Mouse (Mus musculus) neural tube, embryonic 13.5 days (tissue): ENCODE measurements around the gene Rabif. TPM values are rescaled to one million over a fixed set of nuclear protein-coding genes. Genes with fewer than 3 reads are reported as not detected.
A peak's percentile ranks its signal among the peaks of the same experiment; 100 is the strongest.
"Not testable (repeated sequence)": the region's sequence is repeated elsewhere in the genome, so short reads cannot be mapped to it uniquely, and the experiment has no call there.

ENCODE experiments used
- ATAC-seq: fragments of 200-750 bp; cut with Nextera tagmentation; 2 replicates; pipeline ENCODE4 v1.8.0; 2017; ENCODE audit warnings: low read depth, mild to moderate bottlenecking, moderate TSS enrichment, moderate library complexity
- H3K27ac ChIP-seq: fragments of 300-500 bp; sonication (generic); replicated peaks from 2 replicates; pipeline ENCODE4 v1.5.1; 2015; ENCODE audit warnings: moderate library complexity, mild to moderate bottlenecking, inconsistent platforms
- H3K27me3 ChIP-seq: fragments of 300-500 bp; sonication (generic); 2 replicates; pipeline ENCODE4 v1.6.1; 2015; ENCODE audit warnings: mild to moderate bottlenecking, inconsistent platforms
- H3K36me3 ChIP-seq: fragments of 300-500 bp; sonication (generic); 2 replicates; pipeline ENCODE4 v1.6.1; 2015; ENCODE audit warnings: mild to moderate bottlenecking, inconsistent platforms
- H3K4me1 ChIP-seq: fragments of 300-500 bp; sonication (generic); replicated peaks from 2 replicates; pipeline ENCODE4 v1.6.1; 2015; ENCODE audit warnings: inconsistent platforms
- H3K4me2 ChIP-seq: fragments of 300-500 bp; sonication (generic); 2 replicates; pipeline ENCODE4 v1.6.1; 2015; ENCODE audit warnings: inconsistent platforms, mild to moderate bottlenecking, moderate library complexity
- H3K4me3 ChIP-seq: fragments of 300-500 bp; sonication (generic); 2 replicates; pipeline ENCODE4 v1.5.1; 2015; ENCODE audit warnings: mild to moderate bottlenecking, inconsistent platforms
- H3K9ac ChIP-seq: fragments of 300-500 bp; sonication (generic); 2 replicates; pipeline ENCODE4 v1.6.1; 2015; ENCODE audit warnings: moderate library complexity, mild to moderate bottlenecking, inconsistent platforms
- H3K9me3 ChIP-seq: fragments of 300-500 bp; sonication (generic); 2 replicates; pipeline ENCODE4 v1.6.1; 2016; ENCODE audit warnings: inconsistent platforms
- WGBS: fragments of 180-500 bp; shearing (Covaris S2); methylation state at CpG from one replicate; pipeline ENCODE4 v1.1.7; 2015; 5-methylcytosine and 5-hydroxymethylcytosine counted together
- polyA plus RNA-seq: library from polyadenylated mRNA; unstranded; fragments of >200 nt; fragmentation: Nextera tagmentation; extraction: Ambion mirVana; gene quantifications from 2 replicates; pipeline ENCODE4 v1.2.1, GENCODE M21; 2015

Gene Rabif
- 65.1 and 67.4 TPM in 2 replicates for polyA plus RNA-seq

DNA sequence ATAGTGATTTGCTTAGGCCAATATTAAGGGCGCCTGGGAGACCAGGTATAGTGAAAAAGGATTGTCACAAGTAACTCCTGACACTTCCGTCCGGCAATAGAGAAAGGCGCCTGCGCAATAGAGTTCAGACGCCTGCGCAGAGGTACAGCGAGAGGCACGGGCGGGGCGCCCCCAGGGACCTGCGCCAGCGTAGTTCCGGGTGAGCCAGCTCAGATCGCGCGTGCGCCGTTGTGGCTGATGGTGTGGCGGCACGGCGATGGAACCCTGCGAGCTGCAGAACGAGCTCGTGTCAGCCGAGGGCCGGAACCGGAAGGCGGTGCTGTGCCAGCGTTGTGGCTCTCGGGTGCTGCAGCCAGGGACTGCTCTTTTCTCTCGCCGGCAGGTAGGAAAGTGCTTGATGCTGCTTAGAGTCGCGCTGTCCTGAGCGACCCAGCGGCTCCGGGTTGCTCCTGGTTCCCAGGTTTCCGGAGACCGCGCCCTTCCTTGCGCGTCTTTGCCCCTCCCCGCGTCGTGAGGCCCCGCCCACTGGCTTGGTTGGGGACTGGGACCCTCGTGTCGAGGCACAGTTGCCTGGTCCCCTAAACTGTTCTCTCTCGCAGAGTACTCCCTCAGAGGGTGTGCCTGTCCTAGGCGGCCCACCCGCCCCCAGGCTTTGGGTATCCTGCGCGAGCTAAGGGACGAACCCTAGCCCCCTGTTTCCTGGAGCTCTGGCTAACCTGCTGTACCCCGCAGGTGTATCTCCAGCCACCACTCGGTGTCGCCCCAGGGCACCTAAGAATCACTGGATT lies at the start of gene Rabif:
Gene Rabif, plus strand, starts transcription at position 221 of the 788 bp plus-strand sequence.
- H3K4me1 ChIP-seq = peaks cover 20% of the 10 kb centered on the region
- H3K4me2 ChIP-seq = peak within 1 kb of the TSS; percentile 68
- H3K27ac ChIP-seq = peak within 1 kb of the TSS; percentile 95
- H3K4me3 ChIP-seq = peak within 1 kb of the TSS; percentile 78
- peak within 1 kb of the TSS; percentile 79 for H3K9ac ChIP-seq
- H3K9me3 ChIP-seq = no peaks in the 10 kb centered on the region
- no peaks in the 10 kb centered on the region for H3K27me3 ChIP-seq
- WGBS = under 1% methylated on average over 58 of the region's 58 CpGs
- peaks cover 23% of the 10 kb centered on the region for H3K36me3 ChIP-seq
- peak; percentile 99 for ATAC-seq

DNA sequence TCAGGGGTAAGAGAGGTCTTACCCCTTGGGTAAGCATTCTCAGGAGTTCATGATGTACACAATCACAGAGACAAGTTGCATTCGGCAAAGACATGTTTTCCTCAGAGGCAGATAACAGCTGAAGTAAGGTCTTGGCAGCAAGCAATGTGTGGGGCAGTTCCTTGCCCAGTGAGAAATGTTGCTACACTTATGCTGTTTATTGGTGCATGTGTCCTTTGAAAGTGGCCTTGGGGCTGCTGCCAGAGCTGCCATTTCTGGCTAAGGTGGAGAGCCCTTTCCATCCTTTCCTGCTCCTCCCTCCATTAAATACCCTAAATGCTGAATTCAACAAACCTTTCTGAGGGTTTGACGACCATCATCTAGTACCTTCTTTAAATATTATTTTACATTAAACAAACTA lies 49.0 kb upstream of the Rabif start:
- no peak overlapping the region for H3K4me2 ChIP-seq
- H3K27me3 ChIP-seq = no peaks in the 10 kb centered on the region
- no peak for ATAC-seq
- H3K36me3 ChIP-seq = no peaks in the 10 kb centered on the region
- no peak overlapping the region for H3K4me3 ChIP-seq
- no peak overlapping the region for H3K9ac ChIP-seq
- H3K9me3 ChIP-seq = no peaks in the 10 kb centered on the region
- H3K4me1 ChIP-seq = no peaks in the 10 kb centered on the region
- no peak overlapping the region for H3K27ac ChIP-seq
- WGBS = 84% methylated on average over 2 of the region's 2 CpGs

DNA sequence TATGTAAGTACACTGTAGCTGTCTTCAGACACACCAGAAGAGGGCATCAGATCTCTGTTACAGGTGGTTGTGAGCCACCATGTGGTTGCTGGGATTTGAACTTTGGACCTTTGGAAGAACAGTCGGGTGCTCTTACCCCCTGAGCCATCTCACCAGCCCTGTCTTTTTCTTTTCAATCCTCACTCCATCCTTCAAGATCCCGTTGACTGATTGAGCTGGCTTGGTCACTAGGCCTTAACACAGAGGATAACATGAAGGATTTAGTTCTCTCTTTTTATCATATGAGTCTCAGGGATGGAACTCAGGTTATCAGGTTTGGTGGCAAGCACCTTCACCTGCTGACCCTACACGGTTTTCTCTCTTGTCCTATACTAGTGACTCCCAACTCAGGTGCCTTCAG lies 45.9 kb upstream of the Rabif start:
- not testable (repeated sequence) for H3K4me2 ChIP-seq, H3K9ac ChIP-seq, H3K36me3 ChIP-seq, H3K27me3 ChIP-seq, H3K4me3 ChIP-seq, ATAC-seq, H3K9me3 ChIP-seq, H3K4me1 ChIP-seq, H3K27ac ChIP-seq
- 69% methylated on average over 3 of the region's 3 CpGs for WGBS

DNA sequence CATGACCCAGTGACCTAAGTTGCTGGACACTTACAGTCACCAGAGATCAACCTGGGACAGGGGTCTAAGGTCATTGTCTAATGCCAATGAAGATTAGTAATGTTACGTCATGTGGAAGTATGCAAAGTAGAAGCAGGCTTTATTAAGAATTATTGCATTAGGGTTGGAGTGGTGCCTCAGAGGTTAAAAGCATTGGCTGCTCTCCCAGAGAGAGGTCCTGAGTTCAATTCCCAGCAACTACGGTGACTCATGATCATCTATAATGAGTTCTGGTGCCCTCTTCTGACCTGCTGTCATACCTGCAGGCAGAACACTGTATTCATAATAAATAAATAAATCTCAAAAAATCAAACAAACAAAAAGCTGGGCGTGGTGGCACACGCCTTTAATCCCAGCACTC lies 44.2 kb upstream of the Rabif start:
- Histone ChIP-seq H3K4me2 (no peak overlapping the region), H3K36me3 (no peaks in the 10 kb centered on the region), H3K9ac (no peak overlapping the region), H3K27ac (no peak overlapping the region), H3K4me1 (peaks cover 6% of the 10 kb centered on the region), H3K27me3 (no peaks in the 10 kb centered on the region), H3K4me3 (no peak overlapping the region), H3K9me3 (no peaks in the 10 kb centered on the region)
- WGBS = 87% methylated on average over 4 of the region's 4 CpGs
- ATAC-seq = no peak

DNA sequence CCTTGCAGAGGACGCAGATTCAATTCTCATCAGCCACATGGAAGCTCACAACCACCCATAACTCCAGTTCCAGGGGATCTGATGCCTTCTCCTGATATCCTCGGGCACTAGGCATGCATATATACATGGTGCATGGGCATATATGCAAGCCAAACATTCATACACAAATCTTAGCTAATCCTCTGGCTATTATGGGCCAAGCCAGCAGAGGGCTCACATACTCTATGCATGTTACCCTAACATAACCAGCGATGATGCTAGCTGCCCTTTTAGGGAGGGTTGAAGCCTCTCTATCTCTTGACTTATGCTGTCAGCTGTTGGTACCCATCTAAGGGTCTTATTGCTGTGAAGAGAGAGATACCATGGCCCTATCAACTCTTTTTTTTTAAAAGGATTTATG lies 43.5 kb upstream of the Rabif start:
- 52% methylated on average over 3 of the region's 3 CpGs for WGBS
- ATAC-seq = no peak

DNA sequence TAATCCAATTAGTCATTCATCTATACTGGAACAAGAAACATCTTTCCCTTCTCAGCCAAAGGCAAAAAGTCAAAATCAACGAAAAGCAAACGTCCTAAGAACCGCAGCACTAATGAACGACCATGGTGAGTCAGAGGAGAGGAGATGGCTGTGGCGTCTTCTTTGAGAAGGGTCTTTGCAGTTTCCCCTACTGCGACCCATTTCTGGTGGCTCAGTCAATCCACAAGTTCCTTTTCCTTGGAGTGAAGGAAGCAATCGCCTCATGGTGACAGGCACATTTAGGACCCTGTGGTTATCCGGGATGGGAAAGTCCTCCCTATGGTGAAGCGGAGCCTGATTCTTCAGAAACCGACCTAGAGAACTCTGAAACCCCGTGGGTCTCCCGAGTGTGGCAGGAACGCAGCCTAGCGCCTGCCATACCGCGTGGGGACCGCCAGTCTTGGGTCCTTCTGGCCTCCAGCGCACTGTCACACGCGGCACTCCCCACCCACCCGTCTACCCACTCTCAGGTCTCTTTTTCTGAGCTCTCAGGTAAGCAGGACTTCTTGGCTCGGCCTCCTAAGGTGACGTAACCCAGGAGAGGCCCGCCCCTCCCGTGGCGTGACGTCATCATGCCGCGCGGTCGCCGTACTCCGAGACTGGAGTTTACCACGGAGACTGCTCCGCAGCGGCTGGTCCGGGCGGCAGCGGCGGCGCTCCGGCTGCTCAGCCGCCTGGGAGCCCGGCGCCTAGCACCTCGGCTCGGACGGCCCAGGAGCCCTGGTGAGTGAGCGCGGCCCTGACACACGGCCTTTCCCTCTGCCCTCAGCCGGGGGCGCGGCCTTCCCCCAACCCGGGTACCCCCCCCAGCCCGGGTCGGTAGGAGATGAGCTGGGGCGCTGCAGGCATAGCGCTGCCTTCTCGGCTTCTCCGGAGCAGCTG lies 39.3 kb upstream of the Rabif start, which contains the start of gene Klhl12:
Gene Klhl12, plus strand, starts transcription at position 628 of the 921 bp plus-strand sequence.
- Histone ChIP-seq H3K4me1 (peaks cover 17% of the 10 kb centered on the region), H3K4me3 (peak within 1 kb of the TSS; percentile 96), H3K9ac (peak within 1 kb of the TSS; percentile 88), H3K36me3 (peaks cover 20% of the 10 kb centered on the region), H3K27ac (peak within 1 kb of the TSS; percentile 82), H3K27me3 (no peaks in the 10 kb centered on the region), H3K4me2 (peak within 1 kb of the TSS; percentile 78), H3K9me3 (no peaks in the 10 kb centered on the region)
- ATAC-seq = peak; percentile 94
- WGBS = 1% methylated on average over 61 of the region's 61 CpGs

More for the DNA sequence above, 43.5 kb upstream of the Rabif start:
- H3K9ac ChIP-seq = no peak overlapping the region
- no peak overlapping the region for H3K4me2 ChIP-seq
- H3K36me3 ChIP-seq = no peaks in the 10 kb centered on the region
- H3K27ac ChIP-seq = no peak overlapping the region
- no peaks in the 10 kb centered on the region for H3K9me3 ChIP-seq
- H3K27me3 ChIP-seq = no peaks in the 10 kb centered on the region
- H3K4me1 ChIP-seq = peaks cover 10% of the 10 kb centered on the region
- no peak overlapping the region for H3K4me3 ChIP-seq

DNA sequence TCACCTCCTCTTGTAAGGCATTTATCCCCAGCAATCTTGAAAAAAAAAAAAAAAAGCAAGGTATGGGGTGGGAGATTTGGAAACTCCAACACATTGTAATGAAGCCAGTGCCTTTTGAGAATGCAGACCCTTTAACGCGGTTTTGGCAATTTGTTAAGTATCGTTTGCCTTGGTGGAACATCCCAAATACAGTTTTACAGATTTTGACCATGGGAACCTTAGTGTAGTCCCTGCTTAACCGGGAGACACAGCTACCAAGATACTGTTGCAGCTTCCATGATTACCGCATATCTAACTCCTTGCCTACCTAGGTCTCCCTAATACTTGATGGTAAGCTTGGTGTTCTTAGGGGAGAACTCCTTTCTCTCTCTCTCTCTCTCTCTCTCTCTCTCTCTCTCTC lies 38.4 kb upstream of the Rabif start:
- 24% methylated on average over 5 of the region's 5 CpGs for WGBS
- H3K27ac ChIP-seq = no peak overlapping the region
- peak overlapping the region; percentile 78 for H3K4me2 ChIP-seq
- H3K36me3 ChIP-seq = peaks cover 29% of the 10 kb centered on the region
- H3K4me1 ChIP-seq = peaks cover 17% of the 10 kb centered on the region
- ATAC-seq = no peak
- peak overlapping the region; percentile 88 for H3K9ac ChIP-seq
- peak overlapping the region; percentile 96 for H3K4me3 ChIP-seq
- H3K9me3 ChIP-seq = no peaks in the 10 kb centered on the region
- no peaks in the 10 kb centered on the region for H3K27me3 ChIP-seq

DNA sequence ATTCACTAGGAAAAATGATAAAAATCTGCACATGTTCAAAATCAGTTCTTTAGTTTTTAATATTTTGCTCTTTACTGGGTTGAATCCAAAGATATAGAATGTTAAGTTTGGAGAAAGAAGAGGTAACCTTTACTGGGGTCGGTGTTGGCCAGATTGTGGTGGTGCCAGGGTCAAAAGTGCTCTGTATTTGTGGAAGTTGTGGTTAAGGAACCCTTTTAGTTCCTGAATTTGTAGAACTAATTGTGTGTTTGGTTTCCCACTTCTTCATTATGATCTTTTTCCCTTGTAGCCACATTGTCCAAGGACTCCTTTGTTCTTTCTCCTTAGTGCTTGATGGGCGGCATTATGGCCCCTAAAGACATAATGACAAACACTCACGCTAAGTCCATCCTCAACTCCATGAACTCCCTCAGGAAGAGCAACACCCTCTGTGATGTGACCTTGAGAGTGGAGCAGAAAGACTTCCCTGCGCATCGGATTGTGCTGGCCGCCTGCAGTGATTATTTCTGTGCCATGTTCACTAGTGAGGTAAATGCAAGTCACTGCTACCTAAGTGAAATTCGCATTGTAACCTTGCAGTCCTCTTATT lies 36.2 kb upstream of the Rabif start:
- Histone ChIP-seq H3K9me3 (no peaks in the 10 kb centered on the region), H3K36me3 (peaks cover 48% of the 10 kb centered on the region), H3K27me3 (no peaks in the 10 kb centered on the region), H3K27ac (no peak overlapping the region), H3K4me3 (no peak overlapping the region), H3K9ac (no peak overlapping the region), H3K4me1 (peaks cover 17% of the 10 kb centered on the region), H3K4me2 (no peak overlapping the region)
- WGBS = 89% methylated on average over 7 of the region's 7 CpGs
- no peak for ATAC-seq

DNA sequence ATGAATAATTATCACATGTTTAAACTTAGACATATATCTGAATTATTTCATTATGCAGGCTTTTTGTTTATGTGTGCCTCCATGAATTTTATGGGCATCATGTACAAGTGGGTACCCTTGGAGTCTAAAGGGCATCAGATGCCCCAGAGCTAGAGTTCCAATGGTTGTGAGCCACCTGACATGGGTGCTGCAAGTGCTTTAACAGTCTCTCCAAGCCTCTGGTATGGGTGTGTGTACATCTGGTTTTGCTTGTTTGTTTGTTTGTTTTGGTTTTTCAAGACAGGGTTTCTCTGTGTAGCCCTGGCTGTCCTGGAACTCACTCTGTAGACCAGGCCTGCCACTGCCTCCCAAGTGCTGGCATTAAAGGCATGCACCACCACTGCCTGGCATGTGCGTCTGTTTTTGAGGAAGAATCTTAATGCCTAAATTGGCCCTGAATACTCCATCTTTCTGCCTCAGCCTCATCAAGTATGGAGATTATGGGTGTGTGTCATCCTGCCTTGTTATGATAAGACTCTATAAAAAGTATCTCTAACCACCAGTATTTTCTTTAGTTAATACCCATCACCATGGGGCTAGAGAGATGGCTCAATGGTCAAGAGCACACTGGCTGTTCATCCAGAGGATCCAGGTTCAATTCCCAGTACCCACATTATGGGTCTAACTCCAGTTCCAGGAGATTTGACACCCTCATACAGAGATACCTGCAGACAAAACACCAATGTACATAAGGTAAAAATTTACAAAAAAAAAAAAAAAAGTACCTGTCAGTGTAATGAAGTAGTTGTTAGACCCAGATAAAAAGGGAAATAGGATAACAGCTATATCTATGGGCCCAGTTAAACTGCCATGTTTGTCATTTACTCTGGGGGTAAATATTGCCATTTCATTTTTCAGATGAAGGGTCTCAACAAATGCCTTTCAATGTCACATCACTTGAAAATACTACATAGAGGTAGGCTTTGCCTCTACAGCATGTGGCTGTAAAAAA lies 33.9 kb upstream of the Rabif start:
- ATAC-seq = no peak
- Histone ChIP-seq H3K4me1 (peaks cover 11% of the 10 kb centered on the region), H3K9ac (no peak overlapping the region), H3K36me3 (peaks cover 66% of the 10 kb centered on the region), H3K9me3 (no peaks in the 10 kb centered on the region), H3K4me3 (no peak overlapping the region), H3K27me3 (no peaks in the 10 kb centered on the region), H3K4me2 (no peak overlapping the region), H3K27ac (no peak overlapping the region)
- 100% methylated on average over 1 of the region's 1 CpGs for WGBS

DNA sequence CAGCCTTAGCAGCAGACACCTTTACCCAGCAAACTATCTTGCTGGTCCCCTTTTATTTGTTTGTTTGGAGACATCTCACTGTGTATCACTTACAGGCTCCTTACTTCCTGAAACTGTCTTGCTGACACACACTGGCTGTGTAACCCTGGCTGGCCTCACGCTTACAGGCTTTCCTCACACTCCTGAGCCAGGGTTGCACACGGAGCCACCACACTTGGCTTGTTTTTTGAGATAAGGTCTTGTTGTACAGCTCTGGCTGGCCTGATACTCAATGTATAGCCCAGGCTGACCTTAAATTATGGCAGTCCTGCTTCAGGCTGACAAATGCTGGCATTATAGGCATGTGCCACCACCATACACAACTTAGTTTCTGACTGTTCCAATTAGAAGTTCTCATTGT lies 9.8 kb upstream of the Rabif start:
- 94% methylated on average over 2 of the region's 2 CpGs for WGBS
- H3K36me3 ChIP-seq = peaks cover 69% of the 10 kb centered on the region
- no peak for ATAC-seq

More for the DNA sequence above, 9.8 kb upstream of the Rabif start:
- Histone ChIP-seq H3K4me2 (no peak overlapping the region), H3K27me3 (no peaks in the 10 kb centered on the region), H3K9me3 (no peaks in the 10 kb centered on the region), H3K4me3 (no peak overlapping the region), H3K9ac (no peak overlapping the region), H3K4me1 (no peaks in the 10 kb centered on the region), H3K27ac (no peak overlapping the region)
